Comparison of ENCODE assay signal across 22 mouse cellular contexts in genomic region chr6:145891951-145892350, GRCm38 (mm10). TPM values are rescaled to one million over a fixed set of nuclear protein-coding genes. Genes with fewer than 3 reads are reported as not detected.
"Had no signal": no experiment of that assay in that cellular context is flagged by ENCODE, and none has a peak within 500 bp of the region (broad histone marks: within the 10 kb centered on the region; RNA-seq: fewer than 3 reads in every experiment).

No protein-coding gene starts in this region.

- H3K4me3 ChIP-seq: lung, embryonic 15.5 days; midbrain, embryonic 10.5 days; midbrain, embryonic 12.5 days; myocyte; neural tube, embryonic 13.5 days; neural tube, embryonic 15.5 days had no signal

- H3K9me3 ChIP-seq: lung, embryonic 15.5 days; midbrain, embryonic 10.5 days; midbrain, embryonic 12.5 days; neural tube, embryonic 13.5 days; neural tube, embryonic 15.5 days had no signal

- ATAC-seq: lung, postnatal 0 days; midbrain, embryonic 16.5 days had no signal

- H3K27me3 ChIP-seq: lung, embryonic 15.5 days; midbrain, embryonic 12.5 days; neural tube, embryonic 13.5 days; neural tube, embryonic 15.5 days had no signal

- H3K36me3 ChIP-seq: lung, embryonic 15.5 days; midbrain, embryonic 10.5 days; midbrain, embryonic 12.5 days; neural tube, embryonic 13.5 days; neural tube, embryonic 15.5 days had no signal

- H3K27ac ChIP-seq: liver, embryonic 14.5 days; lung, embryonic 15.5 days; midbrain, embryonic 12.5 days; neural tube, embryonic 13.5 days; neural tube, embryonic 15.5 days had no signal

- H3K4me2 ChIP-seq: lung, embryonic 15.5 days; midbrain, embryonic 12.5 days; neural tube, embryonic 13.5 days; neural tube, embryonic 15.5 days had no signal

- H3K4me1 ChIP-seq: lung, embryonic 15.5 days; midbrain, embryonic 10.5 days; midbrain, embryonic 12.5 days; neural tube, embryonic 13.5 days; neural tube, embryonic 15.5 days had no signal

- H3K9ac ChIP-seq: liver, embryonic 14.5 days; lung, embryonic 15.5 days; midbrain, embryonic 12.5 days; neural tube, embryonic 13.5 days; neural tube, embryonic 15.5 days had no signal

- DNase-seq: lung, adult 18-20 months; lung, postnatal 4 days; midbrain, embryonic 14.5 days; retina, postnatal 1 day; right cerebral cortex, adult 18-20 months; right cerebral cortex, postnatal 25 days; right cerebral cortex, postnatal 4 days; spleen, adult 18-20 months; thymus, adult 18-20 months; thymus, postnatal 14 days; thymus, postnatal 36 days had no signal

RNA-seq across cellular contexts. Expression of gene Bhlhe41, which starts 26.6 kb away (rescaled TPM):
- total RNA-seq: megakaryocyte, adult 5-6 weeks had no signal

RNA-seq across cellular contexts. Expression of gene Sspn, which starts 39.5 kb away (rescaled TPM):
- total RNA-seq: megakaryocyte, adult 5-6 weeks; megakaryocyte-erythroid progenitor cell, adult 5-6 weeks had no signal
